Mouse (Mus musculus) right cerebral cortex, postnatal 36 days (tissue): Measurements from ENCODE around the gene Paxx.

Experiments used
- DNase-seq, 2 experiments: peaks; one replicate each; pipeline ENCODE4 v3.0.0; 2022; ENCODE audit warnings: low spot score in 2 of 2, mixed read lengths in 1 of 2

The Paxx gene

DNA sequence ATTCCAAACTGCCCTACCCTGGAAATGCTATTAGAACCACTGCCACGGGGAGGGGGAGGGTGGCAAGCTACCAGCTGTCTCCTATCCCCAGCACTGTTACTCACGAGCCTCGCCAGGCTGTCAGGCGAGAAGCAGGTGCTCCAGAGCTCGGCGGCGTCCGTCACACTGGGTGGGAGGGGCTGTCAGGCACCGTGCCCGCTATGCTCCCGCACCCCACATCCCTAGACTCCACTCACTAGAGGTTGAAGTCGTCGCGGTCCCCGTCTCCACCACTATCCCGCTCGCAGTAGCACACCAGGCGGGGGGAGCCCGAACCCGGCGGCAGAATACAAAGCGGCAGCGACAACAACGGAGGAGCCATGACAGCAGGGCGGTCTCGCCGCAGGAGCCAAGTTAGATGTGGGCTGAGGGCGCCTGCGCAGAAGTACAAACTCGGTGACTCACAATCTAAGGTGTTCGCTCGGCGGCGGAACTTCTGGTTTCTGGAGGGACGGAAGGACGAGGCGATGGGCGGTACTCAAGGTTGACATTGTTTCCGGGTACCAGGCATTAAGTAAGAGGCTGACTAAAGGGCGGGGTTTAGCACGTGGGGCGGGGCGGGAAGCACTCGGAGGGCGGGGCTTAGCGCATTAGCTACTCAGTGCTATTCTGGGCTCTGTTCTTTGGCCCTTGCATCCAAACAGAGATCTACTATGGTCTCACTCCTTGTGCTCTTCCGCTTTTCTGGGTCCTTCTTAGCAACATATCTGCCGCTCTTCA lies at the start of gene Paxx:
Gene Paxx, minus strand, starts transcription at position 544 of the 759 bp plus-strand sequence.
- DNase-seq: peak; percentile 94 to 95

DNA sequence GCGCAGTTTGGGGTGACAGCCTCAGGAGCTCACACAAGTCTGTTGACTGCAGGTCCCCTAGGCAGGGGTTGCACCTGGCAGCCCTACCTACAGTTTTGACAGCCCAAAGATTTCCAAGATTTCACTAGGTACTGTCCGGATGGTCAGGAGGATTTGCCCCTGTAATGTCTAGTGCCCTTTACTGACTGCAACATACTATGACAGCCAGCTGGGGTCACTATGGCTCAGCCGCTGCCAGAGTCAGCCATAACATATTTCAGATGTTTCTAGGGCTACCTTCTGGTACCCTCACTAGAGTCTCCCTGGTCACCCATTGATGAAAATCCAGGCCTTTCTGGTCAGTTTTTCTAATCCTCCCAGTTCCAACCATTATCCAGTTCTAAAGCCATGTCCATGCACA lies 49.0 kb upstream of the Paxx start:
- DNase-seq: no peak

DNA sequence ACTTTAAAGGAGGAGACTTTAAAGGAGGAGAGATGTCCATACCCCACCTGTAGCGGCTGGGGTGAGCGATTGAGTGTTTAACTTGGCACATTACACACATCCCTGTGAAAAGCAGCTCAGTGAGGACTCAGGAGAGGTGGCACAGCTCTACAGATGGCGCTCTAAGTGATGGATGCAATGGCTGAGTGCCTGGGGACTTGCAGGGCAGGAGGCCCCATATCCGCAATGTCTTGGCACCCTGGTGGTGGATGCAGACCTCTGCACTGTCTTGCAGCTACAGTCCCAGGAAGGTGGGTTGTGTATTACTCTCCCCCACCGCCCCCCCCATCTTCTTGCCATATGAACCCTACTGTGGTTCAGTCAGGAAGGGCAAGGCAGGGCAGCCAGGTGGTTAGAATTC lies 46.1 kb upstream of the Paxx start:
- no peak for DNase-seq

DNA sequence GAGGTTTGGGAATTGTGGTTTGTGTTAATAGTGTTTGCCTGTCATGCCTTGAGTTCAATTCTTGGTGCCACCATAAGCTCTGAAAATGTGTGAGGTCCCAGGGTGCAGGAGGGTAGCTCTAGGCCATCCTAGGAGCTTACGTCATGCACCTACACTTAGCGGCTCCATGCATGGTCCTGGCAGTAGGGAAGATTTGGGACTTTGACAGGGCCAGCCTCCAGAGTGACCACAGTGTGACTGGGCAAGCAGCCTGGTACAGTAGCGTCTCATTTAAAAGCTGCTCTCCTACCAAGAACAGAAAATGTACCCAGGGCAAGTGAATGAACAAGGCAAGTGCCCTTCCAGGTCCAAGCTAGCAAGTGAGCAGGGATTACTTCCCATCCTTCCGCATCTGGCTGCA lies 45.0 kb upstream of the Paxx start:
- DNase-seq: no peak

DNA sequence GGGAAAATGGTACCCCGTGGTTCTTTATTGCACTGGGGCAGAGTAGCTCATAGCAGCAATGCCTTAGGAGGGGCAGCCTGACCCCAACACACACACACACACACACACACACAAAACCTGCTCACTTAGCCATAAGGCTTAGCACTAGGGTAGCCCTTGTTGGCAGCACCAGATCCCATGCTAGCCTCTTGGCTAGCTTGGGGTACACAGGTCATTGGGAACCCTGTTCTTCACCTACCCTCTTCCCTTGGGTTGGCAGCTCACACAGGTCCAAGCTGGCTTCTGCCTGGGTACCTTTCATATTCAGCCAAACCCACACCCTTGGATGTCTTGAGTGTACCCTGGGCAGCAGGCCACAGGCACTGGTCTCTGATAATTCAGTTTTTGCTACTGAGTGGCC lies 44.1 kb upstream of the Paxx start:
- no peak for DNase-seq

DNA sequence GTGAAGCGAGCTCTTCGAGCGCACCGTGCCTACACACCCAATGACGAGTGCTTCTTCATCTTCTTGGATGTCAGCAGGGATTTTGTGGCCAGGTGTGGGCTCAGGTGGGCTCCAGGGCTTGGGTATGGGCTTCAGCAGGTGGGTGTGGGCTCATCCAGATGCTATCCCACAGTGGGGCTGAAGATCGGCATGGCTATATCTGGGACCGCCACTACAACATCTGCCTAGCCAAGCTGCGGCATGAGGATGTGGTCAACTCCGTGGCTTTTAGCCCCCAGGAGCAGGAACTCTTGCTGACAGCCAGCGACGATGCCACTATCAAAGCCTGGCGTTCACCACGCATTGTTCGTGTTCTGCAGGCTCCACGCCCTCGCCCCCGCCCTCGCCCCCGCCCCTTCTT lies 43.6 kb upstream of the Paxx start:
- DNase-seq: no peak

DNA sequence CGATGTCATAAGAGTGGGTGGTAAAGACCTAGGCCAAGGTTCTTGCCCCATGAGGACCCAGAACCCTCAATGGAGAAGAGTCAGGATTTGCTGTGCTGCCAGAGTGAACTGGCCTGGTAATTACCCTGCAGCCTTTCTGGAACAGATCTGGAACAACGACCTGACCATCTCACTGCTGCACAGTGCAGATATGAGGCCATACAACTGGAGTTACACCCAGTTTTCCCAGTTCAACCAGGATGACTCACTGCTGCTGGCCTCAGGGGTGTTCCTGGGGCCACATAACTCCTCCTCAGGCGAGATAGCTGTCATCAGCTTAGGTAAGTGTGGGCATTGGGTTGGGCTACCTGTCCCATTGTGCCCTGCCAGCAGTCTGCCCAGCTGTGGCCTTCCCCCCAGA lies 41.8 kb upstream of the Paxx start:
- no peak for DNase-seq

DNA sequence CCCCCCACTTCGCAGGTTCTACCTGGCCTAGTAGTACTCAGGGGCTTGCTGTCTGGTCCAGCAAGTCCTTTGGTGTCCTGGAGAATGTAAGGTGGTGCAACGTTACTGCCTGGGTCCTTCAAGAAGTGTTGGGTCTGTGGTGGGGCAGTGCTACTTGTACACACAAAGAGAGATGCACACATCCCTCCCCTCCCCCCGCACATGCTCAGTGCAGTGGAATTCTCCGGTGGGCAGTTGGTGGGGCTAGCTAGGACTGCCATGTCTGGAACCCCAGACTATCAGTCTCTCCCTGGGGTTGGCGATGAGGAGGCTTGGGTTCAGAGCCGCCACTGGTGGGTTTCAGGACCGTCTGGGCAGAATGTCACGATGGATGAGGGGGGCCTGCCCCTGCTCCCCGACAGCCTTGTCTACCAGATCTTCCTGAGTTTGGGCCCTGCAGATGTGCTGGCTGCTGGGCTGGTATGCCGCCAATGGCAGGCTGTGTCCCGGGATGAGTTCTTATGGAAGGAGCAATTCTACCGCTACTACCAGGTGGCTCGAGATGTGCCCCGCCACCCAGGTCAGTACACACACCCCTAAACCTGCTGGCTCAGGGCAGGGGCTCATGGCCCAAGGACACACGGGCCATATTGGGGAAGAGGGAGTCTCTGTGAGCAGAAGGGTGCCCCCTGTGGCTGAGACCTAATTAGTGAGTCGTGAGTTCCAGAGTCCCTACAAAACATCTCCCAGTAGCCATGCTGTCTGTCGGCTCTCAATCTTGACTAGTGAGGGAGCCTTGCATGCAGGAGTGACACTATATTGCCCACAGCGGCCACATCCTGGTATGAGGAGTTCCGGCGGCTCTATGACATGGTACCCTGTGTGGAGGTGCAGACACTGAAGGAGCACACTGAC lies 40.9 kb upstream of the Paxx start, which contains the start of gene C8g:
Gene C8g, minus strand, starts transcription at position 127 of the 894 bp plus-strand sequence.
- DNase-seq: no peak

DNA sequence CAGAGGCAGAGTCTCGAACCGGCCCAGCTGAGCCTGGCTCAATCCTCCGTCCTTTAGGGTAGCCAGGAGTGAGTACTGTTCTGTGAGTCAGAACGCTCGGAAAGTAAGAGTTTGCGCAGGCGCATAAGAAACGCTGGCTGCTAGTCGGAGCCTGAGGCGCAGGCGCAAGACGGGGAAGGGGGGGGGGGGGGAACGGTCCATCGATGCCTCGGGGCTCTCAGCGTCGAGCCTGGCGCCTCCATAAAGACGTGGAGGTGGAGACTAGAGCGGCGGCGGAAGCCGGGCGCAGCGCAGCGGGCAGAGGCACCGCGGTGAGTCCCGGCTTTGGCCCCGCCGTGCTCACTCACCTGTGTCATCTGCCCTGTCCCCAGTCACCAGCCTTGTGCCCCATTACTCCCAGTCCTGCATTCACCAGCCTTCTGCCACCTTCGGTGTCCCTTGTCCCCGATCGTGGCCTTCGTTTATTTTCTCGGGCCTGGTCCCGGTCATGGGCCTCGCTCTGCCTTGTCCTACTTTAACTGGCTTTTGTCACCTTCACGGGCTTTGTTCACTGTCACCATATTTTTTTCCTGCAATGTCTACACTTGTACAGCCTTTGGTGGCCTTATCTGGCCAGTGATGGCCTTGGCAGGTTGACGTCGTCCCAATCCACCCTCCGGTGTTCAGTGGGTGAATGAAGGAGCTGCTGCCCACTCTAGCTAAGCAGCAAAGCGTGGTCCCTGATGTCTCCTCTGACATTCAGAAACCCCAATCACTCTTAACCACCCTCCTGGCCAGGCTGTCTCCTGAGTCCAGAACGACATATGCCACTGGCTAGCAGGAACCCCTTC lies 39.9 kb upstream of the Paxx start, which contains the start of gene Fbxw5:
Gene Fbxw5, plus strand, starts transcription at position 175 of the 830 bp plus-strand sequence.
- DNase-seq: peak; percentile 77 to 85

DNA sequence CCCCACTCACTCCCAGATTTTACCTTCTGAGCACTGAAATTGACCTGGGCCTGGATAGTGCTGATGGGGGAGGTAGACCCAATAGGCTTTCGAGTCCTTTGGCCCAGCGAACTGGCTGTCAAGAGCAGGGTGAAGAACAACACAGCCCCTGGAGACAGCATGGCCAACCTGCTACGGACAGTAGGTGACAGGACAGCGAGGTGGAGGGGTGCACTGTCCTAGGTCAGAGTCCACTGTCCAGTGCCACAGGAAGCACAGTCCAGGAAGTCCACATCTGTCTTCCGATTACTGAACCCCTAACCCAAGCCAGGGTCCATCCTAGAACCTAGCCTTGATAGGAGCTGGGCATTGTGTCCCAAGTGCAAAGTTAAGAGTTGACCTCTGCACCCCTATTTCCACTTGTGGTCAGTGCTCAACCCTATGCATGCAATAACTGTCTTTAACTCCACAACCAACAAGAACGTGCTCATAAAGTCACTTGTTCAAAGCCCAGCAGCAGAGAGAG lies 39.2 kb upstream of the Paxx start:
- no peak for DNase-seq

DNA sequence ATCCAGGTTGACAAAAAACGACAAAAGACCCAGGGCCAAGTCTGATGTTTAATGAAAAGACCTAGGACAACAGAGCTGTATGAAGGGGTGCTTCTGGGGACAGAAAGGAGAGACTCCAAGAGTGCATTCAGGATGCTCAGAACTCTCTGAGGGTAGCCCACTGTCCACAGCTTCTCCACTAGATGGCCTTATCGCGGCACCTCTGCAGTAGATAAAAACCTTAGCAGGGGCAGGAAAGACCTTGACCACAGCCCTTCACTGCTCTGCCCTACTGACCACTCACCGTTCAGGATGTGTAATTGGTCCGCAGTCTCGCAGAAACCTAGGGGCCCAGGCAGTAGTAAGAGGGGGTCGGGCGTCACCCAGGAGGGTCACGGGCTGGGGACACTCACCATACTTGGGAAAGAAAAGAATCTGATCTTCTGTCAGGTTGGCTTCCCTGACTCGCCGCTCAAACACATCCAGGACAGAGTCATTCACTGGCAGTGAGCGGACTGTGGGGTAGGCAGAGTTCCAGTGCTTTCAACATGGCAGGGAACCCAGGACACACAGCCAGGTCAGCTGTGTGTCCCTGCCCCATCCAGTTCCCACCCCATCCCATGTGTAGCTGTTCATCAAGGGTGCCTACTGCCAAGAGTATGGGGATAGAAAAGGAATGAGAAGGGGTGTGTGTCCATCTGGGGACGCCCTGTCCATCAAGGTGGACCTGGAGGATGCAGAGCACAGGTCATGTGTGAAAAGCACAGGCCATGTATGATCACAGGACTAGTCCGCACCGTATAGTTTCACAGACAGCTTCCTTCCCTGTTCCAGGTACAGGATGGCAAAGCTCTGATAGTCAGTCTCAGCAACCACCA lies 38.0 kb upstream of the Paxx start:
- DNase-seq: no peak

DNA sequence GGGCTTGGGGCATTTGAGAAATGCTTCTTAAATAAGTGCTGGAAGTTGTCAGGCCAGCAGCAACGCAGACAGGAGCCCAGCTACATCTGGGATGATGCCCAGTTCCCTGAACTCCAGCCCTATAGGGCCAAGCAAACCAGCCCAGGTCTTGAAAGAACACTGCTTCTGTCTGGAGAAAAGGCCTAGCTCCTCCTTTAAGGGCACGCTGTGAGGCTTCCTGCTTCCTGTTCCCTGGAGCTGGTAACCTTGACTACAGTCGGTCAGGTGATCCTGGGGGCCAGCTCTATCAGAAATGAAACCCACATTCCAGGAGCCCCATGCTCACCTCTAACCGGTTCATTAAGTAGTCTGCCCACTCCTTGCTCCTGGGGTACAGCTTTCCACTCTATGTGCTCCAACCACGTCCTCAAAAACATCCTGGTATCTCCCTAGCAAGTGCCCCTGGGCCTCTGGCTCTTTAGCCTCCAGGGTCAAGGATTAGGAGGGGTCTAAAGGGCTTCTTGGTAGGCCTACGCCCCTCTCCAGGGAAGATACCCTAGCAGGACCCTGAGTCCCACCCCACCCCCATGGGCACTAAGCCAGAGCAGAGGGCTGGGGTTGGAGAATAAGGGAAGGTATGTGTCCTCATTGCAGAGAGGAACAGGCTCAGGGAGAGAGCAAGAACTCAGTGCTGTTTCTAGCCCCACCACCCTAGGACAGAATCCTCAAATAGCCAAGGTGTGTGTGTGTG lies 37.1 kb upstream of the Paxx start:
- DNase-seq: no peak

DNA sequence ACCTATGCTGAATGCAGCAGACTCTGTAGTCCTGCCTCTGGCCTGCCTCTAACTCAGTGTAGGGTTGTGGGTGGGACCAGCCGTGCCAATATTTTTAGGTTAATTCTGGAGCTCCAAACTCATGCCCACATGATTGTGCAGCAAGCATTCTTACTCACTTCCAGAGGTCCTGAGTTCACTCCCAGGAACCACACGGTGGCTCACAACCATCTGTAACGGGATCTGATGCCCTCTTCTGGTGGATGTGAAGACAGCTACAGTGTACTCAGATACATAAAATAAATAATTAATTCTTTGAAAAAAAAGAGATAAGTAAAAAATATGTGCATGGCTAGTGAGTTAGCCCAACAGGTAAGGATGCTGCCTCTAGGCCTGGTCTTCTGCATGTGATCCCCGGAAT lies 35.6 kb upstream of the Paxx start:
- DNase-seq: no peak

DNA sequence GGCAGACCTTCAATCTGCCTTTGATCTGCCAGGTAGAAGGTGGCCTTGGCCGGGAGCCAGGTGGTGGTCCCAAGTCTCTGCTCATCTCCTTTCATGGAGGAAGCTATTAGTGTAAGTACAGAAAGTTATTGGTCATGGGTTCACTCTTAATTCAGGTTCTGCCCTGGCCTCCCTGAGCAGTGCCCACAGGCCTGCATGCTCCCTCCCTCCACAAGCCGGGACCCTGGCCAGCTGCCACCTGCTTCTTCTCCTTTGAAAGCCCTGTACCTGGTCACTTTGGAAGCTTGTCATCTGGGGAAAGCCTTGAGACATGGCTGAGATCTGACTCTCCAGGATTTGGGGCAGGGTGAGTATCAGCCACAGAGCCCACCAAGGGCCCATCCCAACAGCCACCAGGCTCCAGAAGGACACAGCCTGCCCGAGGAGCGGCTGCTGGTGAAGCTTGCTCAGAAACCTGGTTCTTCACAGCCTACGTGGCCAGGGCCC lies 32.6 kb upstream of the Paxx start, which contains the start of gene Lcn12:
Gene Lcn12, minus strand, starts transcription at position 436 of the 486 bp plus-strand sequence.
- no peak for DNase-seq

DNA sequence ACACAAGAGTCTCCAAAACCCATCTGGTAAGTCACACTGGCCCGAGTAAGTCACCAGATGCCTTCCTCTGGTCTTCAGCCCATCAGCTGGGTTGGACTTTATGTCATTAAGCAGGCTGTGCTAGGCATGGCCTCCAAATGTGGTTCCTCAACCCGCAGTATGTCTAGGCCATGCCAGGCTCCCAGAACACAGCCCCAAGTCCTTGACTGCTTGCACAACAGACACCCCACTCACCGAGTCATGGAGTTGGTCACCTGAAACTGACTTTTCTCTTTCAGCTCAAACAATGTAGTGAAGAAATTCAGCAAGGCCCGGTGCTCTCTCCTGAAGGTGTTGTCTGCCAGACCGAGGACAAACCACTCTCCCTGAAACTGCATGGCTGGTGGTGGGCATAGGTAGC lies 32.1 kb upstream of the Paxx start:
- DNase-seq: no peak

DNA sequence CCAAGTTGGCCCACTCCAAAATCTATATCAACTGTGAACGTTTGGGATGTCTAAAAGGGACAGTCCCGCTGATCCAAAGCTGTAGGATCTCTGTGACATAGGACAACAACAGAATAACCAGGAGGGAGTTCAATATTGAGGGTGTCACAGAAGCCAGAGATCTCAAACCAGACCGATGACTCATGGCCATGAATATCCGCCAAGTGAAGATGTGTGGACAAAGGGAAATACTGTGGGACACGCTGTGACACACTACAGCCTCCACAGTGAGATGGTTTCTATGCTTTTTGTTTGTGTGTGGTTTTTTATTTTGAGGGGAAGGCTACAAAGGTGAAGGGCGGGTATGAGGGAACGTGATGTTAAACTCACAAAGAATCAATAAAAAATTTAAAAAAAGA lies 27.8 kb upstream of the Paxx start:
- no peak for DNase-seq

DNA sequence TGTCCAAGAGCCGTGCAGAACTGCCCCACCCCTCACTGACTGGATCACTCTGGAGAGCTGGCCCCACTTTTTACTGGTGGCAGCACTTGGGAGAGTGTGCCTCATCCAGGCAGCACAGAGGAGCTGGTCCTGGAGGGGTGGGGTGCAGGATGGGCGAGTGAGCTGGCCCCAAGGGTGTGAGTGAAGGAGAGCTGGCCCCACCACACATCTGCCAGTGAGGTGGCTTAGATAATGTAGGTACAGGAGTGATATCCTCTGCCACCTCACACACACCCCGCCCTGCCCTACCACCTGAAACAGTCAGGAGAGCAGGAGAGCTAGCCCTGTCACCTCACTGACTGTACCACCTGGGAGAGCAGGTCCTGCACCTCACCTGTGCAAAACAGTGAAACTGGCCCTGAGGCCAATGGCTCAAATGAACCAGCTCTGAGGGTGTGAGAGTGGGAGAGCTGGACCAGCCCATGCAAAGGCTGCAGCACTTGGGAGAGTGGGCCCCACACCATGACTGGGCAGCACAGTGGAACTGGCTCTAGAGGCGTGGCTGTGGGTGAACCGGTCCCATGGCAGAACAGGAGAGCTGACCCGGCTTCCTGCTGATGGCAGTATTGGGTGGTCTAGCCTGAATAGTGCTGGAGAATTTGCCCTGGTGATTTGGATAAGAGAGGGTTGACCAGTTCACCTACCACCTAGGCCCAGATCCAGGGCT lies 27.2 kb upstream of the Paxx start:
- no peak for DNase-seq

DNA sequence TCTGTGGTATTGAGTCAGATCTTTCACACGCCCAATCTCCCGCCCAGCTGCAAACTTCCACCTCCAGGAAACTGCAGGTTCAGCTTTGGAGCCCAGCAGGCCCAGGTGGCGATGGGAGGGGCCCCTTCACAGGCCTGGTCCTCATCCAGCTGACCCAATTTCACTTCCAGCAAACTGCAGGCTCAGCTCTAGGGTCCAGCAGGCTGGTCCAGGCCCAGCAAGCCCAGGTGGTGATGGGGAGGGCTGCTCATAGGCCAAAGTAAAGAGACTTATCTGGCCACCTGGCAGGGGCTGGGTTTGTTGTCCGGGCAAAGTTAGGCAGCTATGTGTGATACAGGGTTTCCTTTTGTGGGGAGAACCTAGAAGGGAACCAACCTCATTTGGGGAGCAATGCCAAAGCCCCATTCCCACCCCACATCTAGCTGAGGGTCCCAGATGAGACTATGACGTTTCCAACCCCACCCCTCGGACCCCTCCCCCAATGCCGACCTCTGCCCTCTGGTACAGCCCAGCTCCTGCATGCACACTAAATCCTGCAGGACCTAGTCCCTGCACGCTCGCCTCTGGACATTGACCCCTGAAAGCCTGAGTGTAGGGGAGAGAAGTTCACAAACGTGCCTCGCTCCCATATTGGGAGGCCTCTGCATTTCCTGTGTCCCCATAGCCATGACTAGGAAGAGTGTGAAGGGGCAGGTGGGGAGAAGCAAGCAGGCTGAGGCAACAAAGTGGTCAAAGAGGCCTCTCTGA lies 24.2 kb upstream of the Paxx start:
- no peak for DNase-seq
